Mouse (Mus musculus): ENCODE measurements around the gene Tiam2. TPM values are rescaled to one million over a fixed set of nuclear protein-coding genes. Genes with fewer than 3 reads are reported as not detected.

Tiam2 gene
- polyA plus RNA-seq, 1 experiment: 0.58 TPM

- 86% methylated on average over 7 of the region's 7 CpGs for WGBS
These were observed 155.5 kb downstream of the Tiam2 start for GRCm38 (mm10) chr17:3481576-3482575.

GRCm38 (mm10) chr17:3483091-3483490, 156.7 kb downstream of the Tiam2 start:
- no peak for DNase-seq (ENCODE audit: low read depth in 1 of 2, low spot score in 2 of 2)
- Histone ChIP-seq H3K36me3 (ENCODE audit: control insufficient read depth, insufficient read depth, low read length) (no peaks in the 10 kb centered on the region), H3K27me3 (ENCODE audit: control insufficient read depth, insufficient read depth, low read length) (no peaks in the 10 kb centered on the region), H3K4me1 (ENCODE audit: control insufficient read depth, insufficient read depth, insufficient read length) (no peaks in the 10 kb centered on the region), H3K27ac (ENCODE audit: insufficient read depth, low read length) (no peak overlapping the region), H3K4me3 (ENCODE audit: extremely low read depth, insufficient read depth, insufficient read length) (no peak overlapping the region)
- 76% methylated on average over 8 of the region's 8 CpGs for WGBS
- TF ChIP-seq POLR2A (IDR thresholded peaks at IDR 0.05; ENCODE audit: low read depth, low read length) (no peak), CTCF (IDR thresholded peaks at IDR 0.05; ENCODE audit: extremely low read depth, insufficient read depth, insufficient read length, insufficient replicate concordance) (no peak)

More at GRCm38 (mm10) chr17:3481576-3482575, 155.5 kb downstream of the Tiam2 start:
- Histone ChIP-seq H3K27me3 (ENCODE audit: control insufficient read depth, insufficient read depth, low read length) (no peaks in the 10 kb centered on the region), H3K27ac (ENCODE audit: insufficient read depth, low read length) (no peak overlapping the region), H3K36me3 (ENCODE audit: control insufficient read depth, insufficient read depth, low read length) (no peaks in the 10 kb centered on the region), H3K4me1 (ENCODE audit: control insufficient read depth, insufficient read depth, insufficient read length) (no peaks in the 10 kb centered on the region), H3K4me3 (ENCODE audit: extremely low read depth, insufficient read depth, insufficient read length) (no peak overlapping the region)
- no peak for TF ChIP-seq POLR2A (IDR thresholded peaks at IDR 0.05; ENCODE audit: low read depth, low read length)
- no peak for TF ChIP-seq CTCF (IDR thresholded peaks at IDR 0.05; ENCODE audit: extremely low read depth, insufficient read depth, insufficient read length, insufficient replicate concordance)
- no peak for DNase-seq (ENCODE audit: low read depth in 1 of 2, low spot score in 2 of 2)

- Histone ChIP-seq H3K27ac (ENCODE audit: insufficient read depth, low read length) (no peak overlapping the region), H3K36me3 (ENCODE audit: control insufficient read depth, insufficient read depth, low read length) (no peaks in the 10 kb centered on the region), H3K4me3 (ENCODE audit: extremely low read depth, insufficient read depth, insufficient read length) (no peak overlapping the region), H3K27me3 (ENCODE audit: control insufficient read depth, insufficient read depth, low read length) (no peaks in the 10 kb centered on the region), H3K4me1 (ENCODE audit: control insufficient read depth, insufficient read depth, insufficient read length) (no peaks in the 10 kb centered on the region)
- WGBS: 86% methylated on average over 7 of the region's 7 CpGs
- TF ChIP-seq POLR2A (IDR thresholded peaks at IDR 0.05; ENCODE audit: low read depth, low read length) (no peak), CTCF (IDR thresholded peaks at IDR 0.05; ENCODE audit: extremely low read depth, insufficient read depth, insufficient read length, insufficient replicate concordance) (no peak)
- DNase-seq (ENCODE audit: low read depth in 1 of 2, low spot score in 2 of 2): no peak
These were observed 159.5 kb downstream of the Tiam2 start for GRCm38 (mm10) chr17:3485851-3486250.

DNA sequence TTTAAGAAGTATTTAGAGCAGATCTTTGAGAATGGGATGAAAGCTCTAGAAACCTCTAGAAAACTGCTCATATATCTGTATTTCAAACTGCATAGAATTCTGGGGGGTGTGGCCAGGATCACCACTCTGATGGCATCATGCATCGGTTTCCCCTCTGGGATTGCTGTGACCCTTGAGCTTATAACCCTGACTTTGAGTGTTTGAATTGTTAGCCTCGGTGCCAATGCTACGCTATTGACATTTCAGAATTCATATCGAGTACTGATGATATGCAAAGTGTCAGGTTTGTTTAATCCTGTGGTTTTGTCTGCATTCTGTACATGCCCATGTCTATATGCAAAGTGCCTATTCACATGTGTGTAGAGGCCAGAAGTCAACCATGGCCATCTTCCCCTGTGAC, 160.8 kb downstream of the Tiam2 start:
- no peaks in the 10 kb centered on the region for H3K4me1 ChIP-seq (ENCODE audit: control insufficient read depth, insufficient read depth, insufficient read length)
- H3K27ac ChIP-seq (ENCODE audit: insufficient read depth, low read length): no peak overlapping the region
- 90% methylated on average over 4 of the region's 4 CpGs for WGBS
- DNase-seq (ENCODE audit: low read depth in 1 of 2, low spot score in 2 of 2): no peak
- no peak overlapping the region for H3K4me3 ChIP-seq (ENCODE audit: extremely low read depth, insufficient read depth, insufficient read length)
- no peaks in the 10 kb centered on the region for H3K36me3 ChIP-seq (ENCODE audit: control insufficient read depth, insufficient read depth, low read length)
- no peaks in the 10 kb centered on the region for H3K27me3 ChIP-seq (ENCODE audit: control insufficient read depth, insufficient read depth, low read length)
- TF ChIP-seq POLR2A (IDR thresholded peaks at IDR 0.05; ENCODE audit: low read depth, low read length): no peak
- TF ChIP-seq CTCF (IDR thresholded peaks at IDR 0.05; ENCODE audit: extremely low read depth, insufficient read depth, insufficient read length, insufficient replicate concordance): no peak

- no peak for TF ChIP-seq CTCF (IDR thresholded peaks at IDR 0.05; ENCODE audit: extremely low read depth, insufficient read depth, insufficient read length, insufficient replicate concordance)
- TF ChIP-seq POLR2A (IDR thresholded peaks at IDR 0.05; ENCODE audit: low read depth, low read length): no peak
- 77% methylated on average over 12 of the region's 12 CpGs for WGBS
- no peak overlapping the region for H3K4me3 ChIP-seq (ENCODE audit: extremely low read depth, insufficient read depth, insufficient read length)
- no peaks in the 10 kb centered on the region for H3K4me1 ChIP-seq (ENCODE audit: control insufficient read depth, insufficient read depth, insufficient read length)
- no peak overlapping the region for H3K27ac ChIP-seq (ENCODE audit: insufficient read depth, low read length)
- no peak for DNase-seq (ENCODE audit: low read depth in 1 of 2, low spot score in 2 of 2)
- H3K36me3 ChIP-seq (ENCODE audit: control insufficient read depth, insufficient read depth, low read length): no peaks in the 10 kb centered on the region
- H3K27me3 ChIP-seq (ENCODE audit: control insufficient read depth, insufficient read depth, low read length): no peaks in the 10 kb centered on the region
These were observed 161.6 kb downstream of the Tiam2 start for GRCm38 (mm10) chr17:3487721-3488601.

DNA sequence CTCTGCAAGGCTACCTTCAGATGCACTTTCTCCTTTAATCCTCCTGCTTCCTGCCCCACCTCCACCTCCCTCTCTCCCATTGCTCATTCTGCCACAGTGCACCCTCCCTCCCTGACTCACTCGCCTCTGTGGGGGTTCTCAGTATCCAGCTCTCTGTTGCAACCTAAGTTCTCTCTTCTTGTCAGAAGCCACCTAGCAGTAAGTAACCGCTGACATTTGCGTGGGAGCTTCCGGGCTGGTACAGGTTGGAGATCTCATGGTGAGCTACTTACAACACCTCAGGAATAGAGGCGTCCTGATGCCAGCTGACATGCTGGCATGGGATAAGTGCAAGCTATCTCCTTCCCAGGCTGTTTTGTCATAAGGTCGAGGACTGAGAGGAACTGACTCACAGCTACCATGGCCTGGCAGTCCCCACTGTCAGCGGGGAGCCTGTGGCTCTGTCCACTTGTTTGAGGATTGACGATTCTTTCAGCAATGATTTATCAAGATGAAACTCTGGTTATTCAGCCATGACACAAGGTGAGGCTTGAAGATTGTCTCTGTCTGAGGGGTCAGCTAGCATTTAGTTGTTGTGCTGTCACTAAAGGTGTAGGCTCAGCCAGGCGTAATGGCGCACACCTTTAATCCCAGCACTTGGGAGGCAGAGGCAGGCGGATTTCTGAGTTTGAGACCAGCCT, 164.0 kb downstream of the Tiam2 start:
- 84% methylated on average over 11 of the region's 11 CpGs for WGBS
- DNase-seq (ENCODE audit: low read depth in 1 of 2, low spot score in 2 of 2): no peak
- Histone ChIP-seq H3K27me3 (ENCODE audit: control insufficient read depth, insufficient read depth, low read length) (no peaks in the 10 kb centered on the region), H3K4me3 (ENCODE audit: extremely low read depth, insufficient read depth, insufficient read length) (no peak overlapping the region), H3K27ac (ENCODE audit: insufficient read depth, low read length) (no peak overlapping the region), H3K36me3 (ENCODE audit: control insufficient read depth, insufficient read depth, low read length) (no peaks in the 10 kb centered on the region), H3K4me1 (ENCODE audit: control insufficient read depth, insufficient read depth, insufficient read length) (no peaks in the 10 kb centered on the region)
- no peak for TF ChIP-seq POLR2A (IDR thresholded peaks at IDR 0.05; ENCODE audit: low read depth, low read length)
